8 mouse cellular contexts compared by ENCODE assay signal in the genomic region with DNA sequence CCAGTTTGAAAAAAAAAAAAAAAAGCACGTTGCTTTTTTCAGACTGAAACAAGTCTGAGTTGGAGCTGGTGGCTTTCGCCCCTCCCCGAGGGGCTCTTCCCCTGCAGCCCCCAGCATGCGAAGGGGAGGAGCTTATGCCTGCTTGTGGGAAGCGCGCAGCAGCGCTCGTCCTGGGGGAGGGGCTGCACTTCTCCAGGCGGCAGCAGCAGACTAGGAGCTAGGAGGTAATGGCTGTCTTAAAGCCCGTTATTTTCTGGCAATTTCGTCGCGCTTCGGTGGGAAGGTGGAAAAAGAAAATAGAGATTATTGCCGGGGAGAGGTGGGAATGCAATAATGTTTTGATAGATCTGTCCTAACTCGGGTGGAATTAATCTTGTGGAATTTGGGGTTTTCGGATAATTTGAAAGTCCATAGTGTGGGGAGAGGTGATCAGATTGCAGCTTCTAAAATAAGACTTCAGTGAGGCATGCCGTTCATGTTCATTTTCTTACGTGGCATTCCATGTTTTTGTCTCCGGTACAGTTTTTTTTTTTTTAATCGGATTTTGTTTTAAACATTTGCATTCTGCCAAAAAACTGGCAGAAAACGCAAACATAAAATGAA. TPM values are rescaled to one million over a fixed set of nuclear protein-coding genes. Genes with fewer than 3 reads are reported as not detected.
DNase-seq lines count a peak whose midpoint lies in the region; ATAC-seq and TF ChIP-seq lines count a peak whose summit lies in the region.

No protein-coding gene starts in this region.

- TF ChIP-seq EP300 in CH12.LX (IDR thresholded peaks at IDR 0.05; ENCODE audit: low read length): no peak
- no peak for TF ChIP-seq EP300 in heart, postnatal 0 days (IDR thresholded peaks at IDR 0.05; ENCODE audit: low read depth)

- TF ChIP-seq CTCF in CH12.LX (conservative IDR thresholded peaks at IDR 0.05 in 1 of 2, IDR thresholded peaks at IDR 0.05 in 1 of 2; ENCODE audit: low read depth in 2 of 2, low read length in 2 of 2): no peak
- TF ChIP-seq CTCF in heart, postnatal 0 days (IDR thresholded peaks at IDR 0.05; ENCODE audit: low read depth): no peak

- no peaks in the 10 kb centered on the region for H3K36me3 ChIP-seq in CH12.LX (replicated peaks in 1 of 2; ENCODE audit: control insufficient read depth in 1 of 2, insufficient read depth in 1 of 2, low read length in 1 of 2)
- H3K36me3 ChIP-seq in embryonic facial prominence, embryonic 13.5 days: no peaks in the 10 kb centered on the region
- H3K36me3 ChIP-seq in heart, postnatal 0 days (replicated peaks; ENCODE audit: control insufficient read depth, insufficient read depth, low read length): no peaks in the 10 kb centered on the region
- H3K36me3 ChIP-seq in liver, embryonic 12.5 days: no peaks in the 10 kb centered on the region
- no peaks in the 10 kb centered on the region for H3K36me3 ChIP-seq in neural tube, embryonic 11.5 days (ENCODE audit: control insufficient read depth, insufficient read depth, low read length)

- no peaks in the 10 kb centered on the region for H3K79me2 ChIP-seq in CH12.LX (replicated peaks; ENCODE audit: control insufficient read depth, extremely low read depth, insufficient read depth, poor library complexity, severe bottlenecking)

- no peak overlapping the region for H3K27ac ChIP-seq in CH12.LX (ENCODE audit: insufficient read depth, low read depth)
- no peak overlapping the region for H3K27ac ChIP-seq in embryonic facial prominence, embryonic 13.5 days
- H3K27ac ChIP-seq in heart, postnatal 0 days (ENCODE audit: low read depth): 0 out of 2 replicates have a peak overlapping the region, but pooled peaks have one; percentile 41
- no peak overlapping the region for H3K27ac ChIP-seq in liver, embryonic 12.5 days
- no peak overlapping the region for H3K27ac ChIP-seq in neural tube, embryonic 11.5 days (ENCODE audit: low read depth, low read length)

- in situ Hi-C loops in CH12.LX (cut with MboI; ENCODE audit: low pct_ligation_motif_present, low pct_unique_long_range_greater_than_20kb, low sequenced_read_pairs): no loop called here

- H3K4me1 ChIP-seq in CH12.LX (ENCODE audit: control insufficient read depth in 1 of 2, insufficient read depth in 2 of 2): peaks cover 0 to 25% of the 10 kb centered on the region in 2 experiments; a peak in 1 of 4 replicates
- no peaks in the 10 kb centered on the region for H3K4me1 ChIP-seq in embryonic facial prominence, embryonic 13.5 days
- H3K4me1 ChIP-seq in heart, postnatal 0 days (ENCODE audit: control insufficient read depth, insufficient read depth): peaks cover 2% of the 10 kb centered on the region; the same call in 1 of the 2 replicates
- peaks cover 8% of the 10 kb centered on the region; the same call in 1 of the 2 replicates for H3K4me1 ChIP-seq in liver, embryonic 12.5 days
- no peaks in the 10 kb centered on the region for H3K4me1 ChIP-seq in neural tube, embryonic 11.5 days (ENCODE audit: control insufficient read depth, insufficient read depth, low read length)

- no peak overlapping the region for H3K9ac ChIP-seq in CH12.LX (ENCODE audit: insufficient read depth, low read depth)
- peak overlapping the region; percentile 49; the same call in 1 of the 2 replicates for H3K9ac ChIP-seq in embryonic facial prominence, embryonic 13.5 days
- peak overlapping the region; percentile 46 for H3K9ac ChIP-seq in heart, postnatal 0 days (replicated peaks; ENCODE audit: low read depth, low read length)
- peak overlapping the region; percentile 48 for H3K9ac ChIP-seq in liver, embryonic 12.5 days
- no peak overlapping the region for H3K9ac ChIP-seq in neural tube, embryonic 11.5 days (ENCODE audit: low read length)

- WGBS in embryonic facial prominence, embryonic 13.5 days: 19% methylated on average over 22 of the region's 22 CpGs
- 16% methylated on average over 22 of the region's 22 CpGs for WGBS in heart, postnatal 0 days
- WGBS in liver, embryonic 12.5 days (ENCODE audit: insufficient replicate concordance): 10% methylated on average over 22 of the region's 22 CpGs
- WGBS in neural tube, embryonic 11.5 days: 19% methylated on average over 22 of the region's 22 CpGs

- TF ChIP-seq POLR2A in CH12.LX (IDR thresholded peaks at IDR 0.05; ENCODE audit: low read depth, low read length): no peak

- H3K4me3 ChIP-seq in CH12.LX (replicated peaks in 1 of 3; ENCODE audit: low read depth in 2 of 3, low read length in 2 of 3, poor library complexity in 1 of 3): peak overlapping the region in 2 of 3 experiments; percentile 45 to 49
- peak overlapping the region; percentile 39 for H3K4me3 ChIP-seq in embryonic facial prominence, embryonic 13.5 days
- peak overlapping the region; percentile 57 for H3K4me3 ChIP-seq in heart, postnatal 0 days (ENCODE audit: low read depth, low read length)
- peak overlapping the region; percentile 51 for H3K4me3 ChIP-seq in liver, embryonic 12.5 days
- peak overlapping the region; percentile 29 for H3K4me3 ChIP-seq in neural tube, embryonic 11.5 days (ENCODE audit: low read depth, low read length)

- peak; percentile 43 for DNase-seq in CH12.LX (ENCODE audit: extremely low read depth)
- DNase-seq in brain, adult 2 months (ENCODE audit: low read depth, low spot score): peak; percentile 79
- DNase-seq in heart, postnatal 0 days (ENCODE audit: low spot score): peak; percentile 50
- DNase-seq in kidney, postnatal 36 days: peak; percentile 13 to 55
- DNase-seq in neural tube, embryonic 11.5 days (ENCODE audit: low spot score): peak; percentile 78
- DNase-seq in urinary bladder, postnatal 4 days (ENCODE audit: low spot score in 2 of 2): peak; percentile 40 to 61

- TF ChIP-seq RAD21 in CH12.LX (IDR thresholded peaks at IDR 0.05; ENCODE audit: low read depth, low read length): no peak

- H3K9me3 ChIP-seq in CH12.LX (replicated peaks; ENCODE audit: low read length): no peaks in the 10 kb centered on the region
- H3K9me3 ChIP-seq in embryonic facial prominence, embryonic 13.5 days: no peaks in the 10 kb centered on the region
- H3K9me3 ChIP-seq in heart, postnatal 0 days (replicated peaks; ENCODE audit: control insufficient read depth, low read length): no peaks in the 10 kb centered on the region
- no peaks in the 10 kb centered on the region for H3K9me3 ChIP-seq in liver, embryonic 12.5 days (replicated peaks)
- H3K9me3 ChIP-seq in neural tube, embryonic 11.5 days (ENCODE audit: control insufficient read depth, low read length): no peaks in the 10 kb centered on the region

- dilution Hi-C loops in CH12.LX (cut with MboI; ENCODE audit: extremely low pct_ligation_motif_present, extremely low pct_unique_long_range_greater_than_20kb, low sequenced_read_pairs): no loop called here

- no peak overlapping the region for H3K4me2 ChIP-seq in CH12.LX (ENCODE audit: insufficient read depth, low read depth, poor library complexity, severe bottlenecking)
- H3K4me2 ChIP-seq in embryonic facial prominence, embryonic 13.5 days: peak overlapping the region; percentile 53
- peak overlapping the region; percentile 60 for H3K4me2 ChIP-seq in heart, postnatal 0 days (ENCODE audit: low read depth, low read length)
- H3K4me2 ChIP-seq in liver, embryonic 12.5 days: peak overlapping the region; percentile 58
- H3K4me2 ChIP-seq in neural tube, embryonic 11.5 days (ENCODE audit: low read depth): peak overlapping the region; percentile 33

- ATAC-seq in embryonic facial prominence, embryonic 13.5 days (ENCODE audit: insufficient number of reproducible peaks, insufficient read depth, low FRiP score, low TSS enrichment, low read depth): peak; percentile 81
- peak; percentile 75; the same call in 1 of the 2 replicates for ATAC-seq in heart, postnatal 0 days (ENCODE audit: insufficient read depth, low read depth)
- 0 out of 2 replicates have a peak, but pooled peaks have one; percentile 65 for ATAC-seq in liver, embryonic 12.5 days
- ATAC-seq in neural tube, embryonic 11.5 days (ENCODE audit: insufficient read depth, low FRiP score, low TSS enrichment): peak; percentile 92

- no peaks in the 10 kb centered on the region for H3K27me3 ChIP-seq in CH12.LX (replicated peaks)
- peaks cover 15% of the 10 kb centered on the region for H3K27me3 ChIP-seq in embryonic facial prominence, embryonic 13.5 days
- H3K27me3 ChIP-seq in heart, postnatal 0 days (ENCODE audit: control insufficient read depth, insufficient read depth, low read length): no peaks in the 10 kb centered on the region
- H3K27me3 ChIP-seq in liver, embryonic 12.5 days (replicated peaks): no peaks in the 10 kb centered on the region
- no peaks in the 10 kb centered on the region for H3K27me3 ChIP-seq in neural tube, embryonic 11.5 days (ENCODE audit: control insufficient read depth, insufficient read depth, low read length)

TF ChIP-seq in CH12.LX, 34 proteins besides CTCF, POLR2A, EP300 and RAD21 (continues in another document):
- no peak for TF ChIP-seq GABPA (IDR thresholded peaks at IDR 0.05; ENCODE audit: insufficient replicate concordance, low read depth, low read length)
- no peak for TF ChIP-seq KAT2A (IDR thresholded peaks at IDR 0.05; ENCODE audit: insufficient replicate concordance, low read length)
- TF ChIP-seq TBP (conservative IDR thresholded peaks at IDR 0.05; ENCODE audit: low read depth, low read length): no peak
- TF ChIP-seq BHLHE40 (IDR thresholded peaks at IDR 0.05; ENCODE audit: low read depth, low read length): no peak
- no peak for TF ChIP-seq MXI1 (IDR thresholded peaks at IDR 0.05; ENCODE audit: low read depth, low read length)
- TF ChIP-seq MAFK (IDR thresholded peaks at IDR 0.05; ENCODE audit: insufficient replicate concordance, low read length): no peak

RNA-seq across cellular contexts. Expression of a gene that starts 7.2 kb away (rescaled TPM):
- total RNA-seq in CH12.LX (2012; rRNA removed): 3.7 and 3.9 TPM in 2 replicates
- 15.0 and 15.5 TPM in 2 replicates for total RNA-seq in CH12.LX (2014; rRNA removed)
- 4.4 and 4.5 TPM in 2 replicates for polyA plus RNA-seq in CH12.LX (2012; ENCODE audit: insufficient read length, low read depth)
- 23.2 and 27.1 TPM in 2 replicates for polyA plus RNA-seq in embryonic facial prominence, embryonic 13.5 days (2015; fragmentation: Nextera tagmentation; extraction: Ambion mirVana)
- total RNA-seq in heart, postnatal 0 days (2014; rRNA removed; ENCODE audit: low replicate concordance): 8.4 and 12.2 TPM in 2 replicates
- polyA plus RNA-seq in heart, postnatal 0 days (2015; fragmentation: Nextera tagmentation; extraction: Ambion mirVana): 16.0 and 16.9 TPM in 2 replicates
- polyA plus RNA-seq in liver, embryonic 12.5 days (2016; fragmentation: Nextera tagmentation; extraction: Ambion mirVana): 4.3 and 6.0 TPM in 2 replicates
- 17.7 and 23.0 TPM in 2 replicates for polyA plus RNA-seq in neural tube, embryonic 11.5 days (2014; fragmentation: Nextera tagmentation; extraction: Ambion mirVana)

RNA-seq across cellular contexts. Expression of a gene that starts 38.1 kb away (rescaled TPM):
- total RNA-seq in CH12.LX (2012; rRNA removed) (0.17 TPM in 1 of 2 replicates, not detected in the other), CH12.LX (2014; rRNA removed) (not detected in 2 replicates)
- not detected in 2 replicates for polyA plus RNA-seq in CH12.LX (2012; ENCODE audit: insufficient read length, low read depth)
- polyA plus RNA-seq in embryonic facial prominence, embryonic 13.5 days (2015; fragmentation: Nextera tagmentation; extraction: Ambion mirVana): not detected in 2 replicates
- total RNA-seq in heart, postnatal 0 days (2014; rRNA removed; ENCODE audit: low replicate concordance): not detected in 2 replicates
- not detected in 2 replicates for polyA plus RNA-seq in heart, postnatal 0 days (2015; fragmentation: Nextera tagmentation; extraction: Ambion mirVana)
- not detected in 2 replicates for polyA plus RNA-seq in liver, embryonic 12.5 days (2016; fragmentation: Nextera tagmentation; extraction: Ambion mirVana)
- not detected in 2 replicates for polyA plus RNA-seq in neural tube, embryonic 11.5 days (2014; fragmentation: Nextera tagmentation; extraction: Ambion mirVana)

Comparison
In these comparisons a context has a peak if more than half of its experiments do, and no peak if none do; other contexts are left out.
1. H3K9ac ChIP-seq: peak in embryonic facial prominence, embryonic 13.5 days (single experiment), heart, postnatal 0 days (single experiment) and liver, embryonic 12.5 days (single experiment); none in CH12.LX (single experiment) and neural tube, embryonic 11.5 days (single experiment).
2. Peak in every context shown above with its lines, with median percentiles within 50 percentile points of each other: DNase-seq, H3K4me3 ChIP-seq and ATAC-seq.